Mouse (Mus musculus) MEL (cell line): ENCODE data around the gene Kcnc2. TPM values are rescaled to one million over a fixed set of nuclear protein-coding genes. Genes with fewer than 3 reads are reported as not detected.

ENCODE experiments used
- DNase-seq: peaks from one replicate; pipeline ENCODE4 v3.0.0; 2011; ENCODE audit warnings: low read depth, low spot score
- H3K27ac ChIP-seq: 2 replicates; pipeline ENCODE4 v1.5.1; 2012; ENCODE audit warnings: low read depth, mild to moderate bottlenecking, control low read depth, low read length, moderate library complexity; ENCODE audit not compliant: control insufficient read depth
- H3K27me3 ChIP-seq, 2 experiments: fragments of 150-350 bp in 1 of 2; sonication (generic) in 1 of 2; 2 replicates each; pipeline ENCODE4 v1.6.1; 2012; ENCODE audit warnings: low read length in 2 of 2, mild to moderate bottlenecking in 2 of 2, improper control_type of control experiment in 1 of 2, moderate library complexity in 1 of 2; ENCODE audit not compliant: insufficient read depth in 2 of 2, control insufficient read depth in 1 of 2
- H3K36me3 ChIP-seq, 2 experiments: 2 replicates each; pipeline ENCODE4 v1.6.1; 2012 to 2014; ENCODE audit warnings: low read length in 2 of 2, improper control_type of control experiment in 1 of 2, inconsistent platforms in 1 of 2, mild to moderate bottlenecking in 1 of 2; ENCODE audit not compliant: insufficient read depth in 2 of 2, control insufficient read depth in 1 of 2
- H3K4me1 ChIP-seq, 2 experiments: fragments of 150-350 bp in 1 of 2; sonication (generic) in 1 of 2; 2 replicates each; pipeline ENCODE4 v1.6.1; 2012; ENCODE audit warnings: low read length in 2 of 2, improper control_type of control experiment in 1 of 2, mild to moderate bottlenecking in 1 of 2; ENCODE audit not compliant: insufficient read depth in 2 of 2, control insufficient read depth in 1 of 2
- H3K4me3 ChIP-seq, 2 experiments: fragments of 150-350 bp in 1 of 2; sonication (generic) in 1 of 2; 2 replicates each; pipeline ENCODE4 v1.5.1; 2012; ENCODE audit warnings: low read depth in 2 of 2, low read length in 2 of 2, mild to moderate bottlenecking in 2 of 2, moderate library complexity in 2 of 2, control low read depth in 1 of 2, improper control_type of control experiment in 1 of 2; ENCODE audit not compliant: control insufficient read depth in 1 of 2, insufficient read depth in 1 of 2
- H3K79me2 ChIP-seq: 2 replicates; pipeline ENCODE4 v1.6.1; 2012; ENCODE audit warnings: mild to moderate bottlenecking, low read length, moderate library complexity; ENCODE audit not compliant: control insufficient read depth, poor library complexity, insufficient read depth
- H3K9ac ChIP-seq: 2 replicates; pipeline ENCODE4 v1.6.1; 2012; ENCODE audit warnings: low read depth, mild to moderate bottlenecking, control low read depth, low read length, moderate library complexity; ENCODE audit not compliant: control insufficient read depth, poor library complexity, severe bottlenecking
- H3K9me3 ChIP-seq: fragments of 150-350 bp; sonication (generic); replicated peaks from 2 replicates; pipeline ENCODE4 v1.6.1; 2012; ENCODE audit warnings: mild to moderate bottlenecking, low read length, improper control_type of control experiment, moderate library complexity; ENCODE audit not compliant: insufficient read depth
- CHD2 ChIP-seq: IDR thresholded peaks from 2 replicates; pipeline ENCODE4 v1.6.1; 2011; ENCODE audit warnings: low read length, improper control_type of control experiment
- CTCF ChIP-seq, 3 experiments: IDR thresholded peaks in 2 of 3; conservative IDR thresholded peaks in 1 of 3; 2 replicates each; pipeline ENCODE4 v1.5.1; 2011 to 2012; ENCODE audit warnings: low read length in 3 of 3, low read depth in 2 of 3, mild to moderate bottlenecking in 2 of 3, improper control_type of control experiment in 1 of 3, inconsistent platforms in 1 of 3, mixed read lengths in 1 of 3, moderate library complexity in 1 of 3; ENCODE audit not compliant: control insufficient read depth in 1 of 3, insufficient read depth in 1 of 3, poor library complexity in 1 of 3, severe bottlenecking in 1 of 3
- E2F4 ChIP-seq: IDR thresholded peaks from 2 replicates; pipeline ENCODE4 v1.6.1; 2011; ENCODE audit warnings: low read depth, low read length, improper control_type of control experiment, borderline replicate concordance
- GABPA ChIP-seq: IDR thresholded peaks from 2 replicates; pipeline ENCODE4 v1.6.1; 2012; ENCODE audit warnings: low read depth, mild to moderate bottlenecking, inconsistent platforms, low read length, improper control_type of control experiment, moderate library complexity
- JUND ChIP-seq: IDR thresholded peaks from 2 replicates; pipeline ENCODE4 v1.6.1; 2011; ENCODE audit warnings: low read depth, mild to moderate bottlenecking, improper control_type of control experiment, low read length
- MAX ChIP-seq: IDR thresholded peaks from 2 replicates; pipeline ENCODE4 v1.6.1; 2011; ENCODE audit warnings: low read length, improper control_type of control experiment
- MEF2A ChIP-seq: IDR thresholded peaks from 2 replicates; pipeline ENCODE4 v1.6.1; 2014; ENCODE audit warnings: low read depth, mild to moderate bottlenecking, inconsistent platforms, low read length, improper control_type of control experiment; ENCODE audit not compliant: poor library complexity, insufficient replicate concordance, severe bottlenecking; ENCODE audit errors: extremely low read depth
- MYB ChIP-seq: IDR thresholded peaks from 2 replicates; pipeline ENCODE4 v1.6.1; 2011; ENCODE audit warnings: mild to moderate bottlenecking, low read depth, low read length, improper control_type of control experiment
- MYC ChIP-seq: IDR thresholded peaks from 2 replicates; pipeline ENCODE4 v1.6.1; 2011; ENCODE audit warnings: low read depth, mild to moderate bottlenecking, low read length, improper control_type of control experiment, moderate library complexity
- NELFE ChIP-seq: IDR thresholded peaks from 2 replicates; pipeline ENCODE4 v1.6.1; 2011; ENCODE audit warnings: low read depth, low read length, improper control_type of control experiment
- NRF1 ChIP-seq: IDR thresholded peaks from 2 replicates; pipeline ENCODE4 v1.6.1; 2014; ENCODE audit warnings: low read depth, mild to moderate bottlenecking, inconsistent platforms, low read length, improper control_type of control experiment, moderate library complexity; ENCODE audit not compliant: poor library complexity, insufficient read depth, severe bottlenecking
- POLR2A ChIP-seq, 2 experiments: IDR thresholded peaks; 2 replicates each; pipeline ENCODE4 v1.6.1; 2011 to 2012; ENCODE audit warnings: low read length in 2 of 2, mild to moderate bottlenecking in 2 of 2, control low read depth in 1 of 2, improper control_type of control experiment in 1 of 2, low read depth in 1 of 2, moderate library complexity in 1 of 2; ENCODE audit not compliant: control insufficient read depth in 1 of 2, insufficient read depth in 1 of 2, poor library complexity in 1 of 2
- POLR2AphosphoS2 ChIP-seq: IDR thresholded peaks from 2 replicates; pipeline ENCODE4 v1.6.1; 2011; ENCODE audit warnings: low read length, improper control_type of control experiment
- SIN3A ChIP-seq: IDR thresholded peaks from 2 replicates; pipeline ENCODE4 v1.6.1; 2012; ENCODE audit warnings: low read length, improper control_type of control experiment, inconsistent platforms
- TCF12 ChIP-seq: IDR thresholded peaks from 2 replicates; pipeline ENCODE4 v1.6.1; 2014; ENCODE audit warnings: low read depth, mild to moderate bottlenecking, inconsistent platforms, low read length, improper control_type of control experiment, moderate library complexity
- UBTF ChIP-seq: IDR thresholded peaks from 2 replicates; pipeline ENCODE4 v1.6.1; 2012; ENCODE audit warnings: low read depth, mild to moderate bottlenecking, inconsistent platforms, low read length, improper control_type of control experiment, moderate library complexity, borderline replicate concordance; ENCODE audit not compliant: insufficient read depth
- USF1 ChIP-seq: IDR thresholded peaks from 2 replicates; pipeline ENCODE4 v1.6.1; 2014; ENCODE audit warnings: low read depth, mild to moderate bottlenecking, inconsistent platforms, low read length, improper control_type of control experiment, moderate library complexity
- ZC3H11A ChIP-seq: IDR thresholded peaks from 2 replicates; pipeline ENCODE4 v1.6.1; 2012; ENCODE audit warnings: low read depth, mild to moderate bottlenecking, inconsistent platforms, low read length, improper control_type of control experiment
- ZNF384 ChIP-seq: IDR thresholded peaks from 2 replicates; pipeline ENCODE4 v1.6.1; 2012; ENCODE audit warnings: low read depth, mild to moderate bottlenecking, inconsistent platforms, low read length, improper control_type of control experiment
- polyA plus RNA-seq, 2 experiments: library from polyadenylated mRNA; stranded (reverse) in 1 of 2; unstranded in 1 of 2; fragments of >175 nt in 1 of 2; fragments of >200 nt in 1 of 2; gene quantifications; 2 replicates each; pipeline versions ENCODE4 v1.2.1 to v1.2.4; 2012; ENCODE audit warnings: low replicate concordance in 2 of 2, low read depth in 1 of 2; ENCODE audit not compliant: insufficient read length in 2 of 2, insufficient read depth in 1 of 2, missing spikeins in 1 of 2
- total RNA-seq: library from RNA; depleted of rRNA; stranded (reverse); fragments of 300-350 nt; gene quantifications from 2 replicates; pipeline ENCODE4 v1.2.3, GENCODE M21; 2012

Gene Kcnc2
- total and polyA plus RNA-seq, 3 experiments, result not detected

GRCm38 (mm10) chr10:112357669-112358362, 86.9 kb downstream of the Kcnc2 start:
- Histone ChIP-seq H3K4me1 (no peaks in the 10 kb centered on the region), H3K9me3 (no peaks in the 10 kb centered on the region), H3K9ac (no peak overlapping the region), H3K79me2 (no peaks in the 10 kb centered on the region), H3K27ac (no peak overlapping the region), H3K36me3 (no peaks in the 10 kb centered on the region), H3K4me3 (no peak overlapping the region), H3K27me3 (no peaks in the 10 kb centered on the region)
- TF ChIP-seq POLR2A (IDR thresholded peaks at IDR 0.05; ENCODE audit: control insufficient read depth in 1 of 2, insufficient read depth in 1 of 2, low read depth in 1 of 2, low read length in 2 of 2, poor library complexity in 1 of 2) (no peak), MAX (no peak), CHD2 (no peak), MEF2A (no peak), JUND (no peak), POLR2AphosphoS2 (no peak), E2F4 (no peak)
- no peak for DNase-seq

GRCm38 (mm10) chr10:112358363-112358704, 87.4 kb downstream of the Kcnc2 start:
- Histone ChIP-seq H3K9me3 (no peaks in the 10 kb centered on the region), H3K79me2 (no peaks in the 10 kb centered on the region), H3K36me3 (no peaks in the 10 kb centered on the region), H3K9ac (no peak overlapping the region), H3K27me3 (no peaks in the 10 kb centered on the region; a peak in 1 of 4 replicates), H3K4me3 (no peak overlapping the region), H3K27ac (no peak overlapping the region), H3K4me1 (no peaks in the 10 kb centered on the region)
- TF ChIP-seq GABPA (no peak), NELFE (no peak), MYC (no peak), TCF12 (no peak), SIN3A (no peak), CHD2 (no peak), UBTF (no peak), NRF1 (no peak), CTCF (IDR thresholded peaks at IDR 0.05 in 2 of 3, conservative IDR thresholded peaks at IDR 0.05 in 1 of 3; ENCODE audit: control insufficient read depth in 1 of 3, insufficient read depth in 1 of 3, low read depth in 2 of 3, low read length in 3 of 3, poor library complexity in 1 of 3, severe bottlenecking in 1 of 3) (no peak), POLR2AphosphoS2 (no peak), ZC3H11A (no peak), MYB (no peak), E2F4 (no peak), USF1 (no peak), JUND (no peak), ZNF384 (no peak)
- DNase-seq, result no peak
